Mouse (Mus musculus) macrophage (primary cell): ENCODE data around the gene Clstn2. TPM values are rescaled to one million over a fixed set of nuclear protein-coding genes. Genes with fewer than 3 reads are reported as not detected.

Experiments
- H3K27ac ChIP-seq: fragments of 350-480 bp; formaldehyde crosslinking; 2 replicates; pipeline ENCODE4 v1.9.0; 2021
- H3K36me3 ChIP-seq: fragments of 350-480 bp; formaldehyde crosslinking; 2 replicates; pipeline ENCODE4 v1.9.0; 2021; ENCODE audit errors: inconsistent target
- H3K4me3 ChIP-seq: fragments of 350-480 bp; formaldehyde crosslinking; 2 replicates; pipeline ENCODE4 v1.9.0; 2021; ENCODE audit errors: inconsistent target
- H3K79me2 ChIP-seq: fragments of 350-480 bp; formaldehyde crosslinking; 2 replicates; pipeline ENCODE4 v1.9.0; 2021; ENCODE audit errors: inconsistent target
- WGBS: methylation state at CpG from one replicate; pipeline ENCODE4 v1.1.7; 2026; ENCODE audit warnings: inconsistent platforms; ENCODE audit not compliant: missing documents; 5-methylcytosine and 5-hydroxymethylcytosine counted together
- polyA plus RNA-seq: library from polyadenylated mRNA; stranded (reverse); fragments of 250-400 nt; gene quantifications from 3 replicates; pipeline ENCODE4 v1.2.4, GENCODE M21; 2018; ENCODE audit warnings: inconsistent platforms
- total RNA-seq, 78 experiments: library from RNA; depleted of rRNA; stranded (reverse); fragments of 250-400 nt; gene quantifications; 1 replicate in 9 of 78; 2 replicates in 24 of 78; 3 replicates in 43 of 78; 4 replicates in 2 of 78; pipeline ENCODE4 v1.2.4; 2018; ENCODE audit warnings: inconsistent platforms in 56 of 78

The Clstn2 gene
- under 1 TPM in 1 of 26 experiments, not detected in 25; 0.13 TPM for total RNA-seq (2018; cell fraction: chromatin; rRNA removed)
- total RNA-seq (2018; cell fraction: cytosol; rRNA removed): not detected
- not detected for total RNA-seq (2018; cell fraction: nucleus; rRNA removed)
- not detected in 3 replicates for polyA plus RNA-seq

- Histone ChIP-seq H3K36me3 (no peaks in the 10 kb centered on the region), H3K4me3 (no peak within 1 kb of the TSS), H3K27ac (no peak within 1 kb of the TSS), H3K79me2 (no peaks in the 10 kb centered on the region)
- WGBS: 4% methylated on average over 57 of the region's 73 CpGs
Observed at GRCm38 (mm10) chr9:98032573-98033272, at the start of gene Clstn2. TSS of gene Clstn2 (minus strand) at chr9:98033181.

GRCm38 (mm10) chr9:98067767-98068166 is 34.8 kb upstream of the Clstn2 start:
- H3K27ac ChIP-seq: no peak overlapping the region
- no peaks in the 10 kb centered on the region for H3K36me3 ChIP-seq
- WGBS: 88% methylated on average over 5 of the region's 5 CpGs
- no peak overlapping the region for H3K4me3 ChIP-seq
- no peaks in the 10 kb centered on the region for H3K79me2 ChIP-seq

GRCm38 (mm10) chr9:98061646-98062045 is 28.7 kb upstream of the Clstn2 start:
- WGBS: 78% methylated on average over 3 of the region's 3 CpGs
- Histone ChIP-seq H3K4me3 (no peak overlapping the region), H3K27ac (no peak overlapping the region), H3K79me2 (no peaks in the 10 kb centered on the region), H3K36me3 (no peaks in the 10 kb centered on the region)

- no peaks in the 10 kb centered on the region for H3K79me2 ChIP-seq
- no peaks in the 10 kb centered on the region for H3K36me3 ChIP-seq
- 68% methylated on average over 2 of the region's 2 CpGs for WGBS
- no peak overlapping the region for H3K27ac ChIP-seq
- no peak overlapping the region for H3K4me3 ChIP-seq
Observed at GRCm38 (mm10) chr9:98057291-98057690, 24.3 kb upstream of the Clstn2 start.

GRCm38 (mm10) chr9:98051343-98051742 is 18.4 kb upstream of the Clstn2 start:
- H3K4me3 ChIP-seq: no peak overlapping the region
- no peaks in the 10 kb centered on the region for H3K36me3 ChIP-seq
- WGBS: 93% methylated on average over 12 of the region's 12 CpGs
- no peak overlapping the region for H3K27ac ChIP-seq
- H3K79me2 ChIP-seq: no peaks in the 10 kb centered on the region

- Histone ChIP-seq H3K27ac (no peak overlapping the region), H3K36me3 (no peaks in the 10 kb centered on the region), H3K4me3 (no peak overlapping the region), H3K79me2 (no peaks in the 10 kb centered on the region)
- WGBS: 5% methylated on average over 38 of the region's 38 CpGs
Observed at GRCm38 (mm10) chr9:98033273-98033855, 383 bp upstream of the Clstn2 start.

- Histone ChIP-seq H3K4me3 (no peak overlapping the region), H3K79me2 (no peaks in the 10 kb centered on the region), H3K36me3 (no peaks in the 10 kb centered on the region), H3K27ac (no peak overlapping the region)
- WGBS: 11% methylated on average over 31 of the region's 31 CpGs
Observed at GRCm38 (mm10) chr9:98031898-98032572, 946 bp downstream of the Clstn2 start.

- Histone ChIP-seq H3K27ac (no peak overlapping the region), H3K79me2 (no peaks in the 10 kb centered on the region), H3K36me3 (no peaks in the 10 kb centered on the region), H3K4me3 (no peak overlapping the region)
- WGBS: 15% methylated on average over 2 of the region's 2 CpGs
Observed at GRCm38 (mm10) chr9:98030715-98031114, 2.3 kb downstream of the Clstn2 start.

- Histone ChIP-seq H3K79me2 (no peaks in the 10 kb centered on the region), H3K27ac (no peak overlapping the region), H3K36me3 (no peaks in the 10 kb centered on the region), H3K4me3 (no peak overlapping the region)
- 73% methylated on average over 3 of the region's 3 CpGs for whole genome bisulfite sequencing
Observed at GRCm38 (mm10) chr9:98025548-98025947, 7.4 kb downstream of the Clstn2 start.

GRCm38 (mm10) chr9:98023069-98023468 is 9.9 kb downstream of the Clstn2 start:
- 84% methylated on average over 11 of the region's 11 CpGs for WGBS

GRCm38 (mm10) chr9:98019876-98020275 is 13.1 kb downstream of the Clstn2 start:
- 68% methylated on average over 2 of the region's 2 CpGs for WGBS
- Histone ChIP-seq H3K27ac (no peak overlapping the region), H3K36me3 (no peaks in the 10 kb centered on the region), H3K79me2 (no peaks in the 10 kb centered on the region), H3K4me3 (no peak overlapping the region)

More at GRCm38 (mm10) chr9:98023069-98023468, 9.9 kb downstream of the Clstn2 start:
- H3K4me3 ChIP-seq: no peak overlapping the region
- no peak overlapping the region for H3K27ac ChIP-seq
- H3K79me2 ChIP-seq: no peaks in the 10 kb centered on the region
- H3K36me3 ChIP-seq: no peaks in the 10 kb centered on the region

GRCm38 (mm10) chr9:98018687-98019086 is 14.3 kb downstream of the Clstn2 start:
- no peak overlapping the region for H3K4me3 ChIP-seq
- no peaks in the 10 kb centered on the region for H3K36me3 ChIP-seq
- H3K79me2 ChIP-seq: no peaks in the 10 kb centered on the region
- WGBS: 75% methylated on average over 5 of the region's 5 CpGs
- no peak overlapping the region for H3K27ac ChIP-seq

- no peak overlapping the region for H3K27ac ChIP-seq
- no peaks in the 10 kb centered on the region for H3K79me2 ChIP-seq
- no peak overlapping the region for H3K4me3 ChIP-seq
- no peaks in the 10 kb centered on the region for H3K36me3 ChIP-seq
- WGBS: 81% methylated on average over 5 of the region's 5 CpGs
Observed at GRCm38 (mm10) chr9:98016576-98016975, 16.4 kb downstream of the Clstn2 start.

- Histone ChIP-seq H3K4me3 (no peak overlapping the region), H3K36me3 (no peaks in the 10 kb centered on the region), H3K79me2 (no peaks in the 10 kb centered on the region), H3K27ac (no peak overlapping the region)
- 88% methylated on average over 5 of the region's 5 CpGs for WGBS
Observed at GRCm38 (mm10) chr9:97996349-97996748, 36.6 kb downstream of the Clstn2 start.

GRCm38 (mm10) chr9:97995723-97996122 is 37.3 kb downstream of the Clstn2 start:
- Histone ChIP-seq H3K79me2 (no peaks in the 10 kb centered on the region), H3K4me3 (no peak overlapping the region), H3K27ac (no peak overlapping the region), H3K36me3 (no peaks in the 10 kb centered on the region)
- 74% methylated on average over 4 of the region's 4 CpGs for WGBS
